Mouse (Mus musculus) ES-Bruce4 (cell line): ENCODE results near the gene Pola2.

Experiments used
- CTCF ChIP-seq: IDR thresholded peaks from one replicate; pipeline ENCODE4 v1.8.1; 2011; ENCODE audit warnings: low read depth, low read length
- EP300 ChIP-seq: IDR thresholded peaks from 2 replicates; pipeline ENCODE4 v1.6.1; 2011; ENCODE audit warnings: low read depth, low read length; ENCODE audit not compliant: insufficient read depth
- POLR2A ChIP-seq: IDR thresholded peaks from one replicate; pipeline ENCODE4 v1.8.1; 2011; ENCODE audit warnings: low read length; ENCODE audit not compliant: insufficient read depth

DNA sequence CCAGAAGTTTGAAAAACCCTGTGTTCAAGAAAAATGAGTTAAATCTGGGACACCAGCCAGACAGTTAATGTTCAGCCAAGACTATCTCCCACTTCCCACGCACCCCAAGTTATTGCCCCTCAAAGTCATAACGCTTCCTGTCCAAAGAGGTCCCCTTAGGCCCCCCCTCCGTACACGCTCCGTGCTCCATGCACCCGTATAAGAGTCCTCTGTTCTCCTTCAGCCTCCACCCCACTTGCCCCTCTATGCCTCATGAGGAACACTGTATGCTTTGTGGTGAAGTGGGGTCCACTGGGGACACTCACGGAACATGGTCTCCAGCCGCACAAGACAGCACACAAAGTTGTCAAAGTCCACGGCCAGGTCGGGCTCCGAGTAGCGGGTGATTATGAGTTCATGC lies 26.0 kb upstream of the Pola2 start:
- no peak for TF ChIP-seq CTCF
- TF ChIP-seq POLR2A, result no peak
- TF ChIP-seq EP300, result no peak
